Mouse (Mus musculus) right cerebral cortex, postnatal 14 days (tissue): ENCODE results near the gene Gm21973.
A peak's percentile ranks its signal among the peaks of the same experiment; 100 is the strongest.

Experiments
- DNase-seq: peaks from one replicate; pipeline ENCODE4 v3.0.0; 2022

Gene Gm21973

GRCm38 (mm10) chr15:10325080-10325479 is at the start of gene Gm21973:
Gene Gm21973, plus strand, starts transcription at chr15:10325380.
- no peak for DNase-seq

- DNase-seq, result no peak
Observed at GRCm38 (mm10) chr15:10276386-10276785, 48.8 kb upstream of the Gm21973 start.

- DNase-seq, result no peak
Observed at GRCm38 (mm10) chr15:10277461-10277860, 47.7 kb upstream of the Gm21973 start.

GRCm38 (mm10) chr15:10281546-10281945 is 43.6 kb upstream of the Gm21973 start:
- DNase-seq, result no peak

- no peak for DNase-seq
Observed at GRCm38 (mm10) chr15:10283661-10284060, 41.5 kb upstream of the Gm21973 start.

GRCm38 (mm10) chr15:10296570-10296969 is 28.6 kb upstream of the Gm21973 start:
- no peak for DNase-seq

GRCm38 (mm10) chr15:10298058-10298457 is 27.1 kb upstream of the Gm21973 start:
- no peak for DNase-seq

- no peak for DNase-seq
Observed at GRCm38 (mm10) chr15:10299467-10299866, 25.7 kb upstream of the Gm21973 start.

GRCm38 (mm10) chr15:10306461-10306860 is 18.7 kb upstream of the Gm21973 start:
- no peak for DNase-seq

GRCm38 (mm10) chr15:10311826-10312225 is 13.4 kb upstream of the Gm21973 start:
- DNase-seq, result no peak

- peak; percentile 55 for DNase-seq
Observed at GRCm38 (mm10) chr15:10313522-10314455, 11.4 kb upstream of the Gm21973 start.

- DNase-seq, result no peak
Observed at GRCm38 (mm10) chr15:10330626-10331025, 5.4 kb downstream of the Gm21973 start.

- DNase-seq, result no peak
Observed at GRCm38 (mm10) chr15:10332566-10332965, 7.4 kb downstream of the Gm21973 start.

GRCm38 (mm10) chr15:10338606-10339005 is 13.4 kb downstream of the Gm21973 start:
- no peak for DNase-seq

GRCm38 (mm10) chr15:10347044-10347443 is 21.9 kb downstream of the Gm21973 start:
- DNase-seq, result no peak

GRCm38 (mm10) chr15:10358039-10358948 is 33.1 kb downstream of the Gm21973 start, which contains the start of gene Agxt2:
Gene Agxt2, plus strand, starts transcription at chr15:10358532.
- no peak for DNase-seq

- DNase-seq, result no peak
Observed at GRCm38 (mm10) chr15:10366331-10366730, 41.2 kb downstream of the Gm21973 start.

- no peak for DNase-seq
Observed at GRCm38 (mm10) chr15:10375404-10375803, 50.2 kb downstream of the Gm21973 start.

- DNase-seq, result no peak
Observed at GRCm38 (mm10) chr15:10378338-10378959, 53.3 kb downstream of the Gm21973 start.

- no peak for DNase-seq
Observed at GRCm38 (mm10) chr15:10379757-10380458, 54.7 kb downstream of the Gm21973 start.

- DNase-seq, result no peak
Observed at GRCm38 (mm10) chr15:10387263-10387662, 62.1 kb downstream of the Gm21973 start.

GRCm38 (mm10) chr15:10399795-10400194 is 74.6 kb downstream of the Gm21973 start:
- DNase-seq, result no peak
